Comparison of ENCODE assay signal across 9 mouse cellular contexts in the genomic region with DNA sequence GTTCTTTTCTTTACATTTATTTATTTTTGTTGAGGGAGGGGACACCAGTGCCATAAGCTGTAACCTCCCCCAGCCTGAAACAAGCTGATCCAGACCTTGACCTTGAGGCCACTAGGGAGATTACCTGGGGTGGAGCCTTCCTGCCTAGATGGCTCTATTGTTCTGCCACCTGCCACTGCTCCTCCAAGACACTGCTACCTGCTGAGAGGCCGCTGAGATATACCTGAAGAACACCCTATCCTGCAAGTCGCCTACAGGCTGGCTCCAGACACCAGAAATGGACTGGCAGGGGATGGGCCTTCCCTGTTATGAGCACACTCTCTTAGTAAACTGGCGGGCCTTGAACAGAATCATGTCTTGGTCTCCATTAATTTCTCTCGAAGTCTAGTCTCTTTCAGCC. TPM values are rescaled to one million over a fixed set of nuclear protein-coding genes. Genes with fewer than 3 reads are reported as not detected.
"Had no signal": no experiment of that assay in that cellular context is flagged by ENCODE, and none has a peak within 500 bp of the region (broad histone marks: within the 10 kb centered on the region; RNA-seq: fewer than 3 reads in every experiment).

No protein-coding gene starts in this region.

RNA-seq across cellular contexts. Expression of a gene that starts 25.0 kb away (rescaled TPM):
- polyA plus RNA-seq: limb, embryonic 13.5 days; liver, adult 2 months; liver, postnatal 0 days; lung, embryonic 16.5 days; midbrain, embryonic 13.5 days; neural tube, embryonic 12.5 days; spleen, adult 2 months; stomach, embryonic 16.5 days; thymus, postnatal 0 days had no signal
